Mouse (Mus musculus) liver, embryonic 14.5 days (tissue): ENCODE measurements around the gene Gorab.

Experiments
- CTCF ChIP-seq: IDR thresholded peaks from 2 replicates; pipeline ENCODE4 v1.5.1; 2016; ENCODE audit warnings: antibody characterized with exemption, low read depth, control low read depth
- EP300 ChIP-seq: IDR thresholded peaks from 2 replicates; pipeline ENCODE4 v1.6.1; 2016; ENCODE audit warnings: antibody characterized with exemption, low read depth

DNA sequence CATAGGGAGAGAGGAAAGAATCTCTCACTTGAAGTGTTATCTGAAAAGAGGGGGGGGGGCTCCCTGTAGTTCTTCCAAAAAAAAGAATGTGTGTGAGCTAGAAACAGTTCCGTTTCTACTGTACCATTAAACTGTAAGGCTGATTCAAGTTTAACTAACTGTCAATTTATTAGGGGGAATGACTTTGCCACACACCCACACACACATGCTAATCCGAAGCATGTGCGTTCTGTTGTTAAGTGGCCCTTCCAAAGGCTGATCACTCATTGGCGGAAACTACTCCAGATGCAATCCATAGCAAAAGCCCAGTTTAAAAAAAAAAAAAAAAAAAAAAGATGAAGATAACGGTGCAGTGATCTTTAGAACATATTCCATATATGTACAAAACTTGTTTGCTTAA, 42.1 kb downstream of the Gorab start:
- no peak for TF ChIP-seq CTCF
- no peak for TF ChIP-seq EP300
